Mouse (Mus musculus) embryonic fibroblast, embryonic 13.5 days (primary cell): ENCODE results near the gene Hif3a. TPM values are rescaled to one million over a fixed set of nuclear protein-coding genes. Genes with fewer than 3 reads are reported as not detected.

Experiments used
- H3K27ac ChIP-seq: 2 replicates; pipeline ENCODE4 v1.5.1; 2012; ENCODE audit warnings: low read length, control low read depth, inconsistent platforms; ENCODE audit not compliant: insufficient read depth
- H3K4me1 ChIP-seq: 2 replicates; pipeline ENCODE4 v1.6.1; 2011; ENCODE audit warnings: low read length; ENCODE audit not compliant: control insufficient read depth, insufficient read depth
- H3K4me3 ChIP-seq: 2 replicates; pipeline ENCODE4 v1.5.1; 2011; ENCODE audit warnings: mild to moderate bottlenecking, control low read depth, low read length; ENCODE audit not compliant: insufficient read depth
- CTCF ChIP-seq: IDR thresholded peaks from 2 replicates; pipeline ENCODE4 v1.5.1; 2011; ENCODE audit warnings: mild to moderate bottlenecking, control low read depth, low read length, moderate library complexity, borderline replicate concordance; ENCODE audit not compliant: insufficient read depth
- POLR2A ChIP-seq: IDR thresholded peaks from 2 replicates; pipeline ENCODE4 v1.6.1; 2011; ENCODE audit warnings: low read depth, mild to moderate bottlenecking, control low read depth, low read length, moderate library complexity
- polyA plus RNA-seq: library from polyadenylated mRNA; stranded (reverse); fragments of >200 nt; gene quantifications from 2 replicates; pipeline ENCODE4 v1.2.4, GENCODE M21; 2011; ENCODE audit warnings: low read depth; ENCODE audit not compliant: missing spikeins, insufficient read length

The Hif3a gene
- polyA plus RNA-seq, 1 experiment: 0.16 TPM

GRCm38 (mm10) chr7:17024814-17025504 lies 37.3 kb downstream of the Hif3a start:
- Histone ChIP-seq H3K27ac (no peak overlapping the region), H3K4me1 (no peaks in the 10 kb centered on the region), H3K4me3 (no peak overlapping the region)
- TF ChIP-seq CTCF (no peak), POLR2A (no peak)

- H3K27ac ChIP-seq: no peak overlapping the region
- H3K4me3 ChIP-seq: no peak overlapping the region
- H3K4me1 ChIP-seq: no peaks in the 10 kb centered on the region
- TF ChIP-seq CTCF (no peak), POLR2A (no peak)
Measured at GRCm38 (mm10) chr7:17024141-17024540, 38.1 kb downstream of the Hif3a start.

- Histone ChIP-seq H3K27ac (no peak overlapping the region), H3K4me3 (no peak overlapping the region), H3K4me1 (no peaks in the 10 kb centered on the region)
- TF ChIP-seq CTCF: no peak
- TF ChIP-seq POLR2A: no peak
Measured at GRCm38 (mm10) chr7:17023701-17024100, 38.5 kb downstream of the Hif3a start.

- TF ChIP-seq CTCF (no peak), POLR2A (no peak)
- H3K4me3 ChIP-seq: no peak overlapping the region
- peaks cover 6% of the 10 kb centered on the region; the same call in 1 of the 2 replicates for H3K4me1 ChIP-seq
- H3K27ac ChIP-seq: no peak overlapping the region
Measured at GRCm38 (mm10) chr7:17022176-17022575, 40.1 kb downstream of the Hif3a start.

- Histone ChIP-seq H3K4me1 (peaks cover 6% of the 10 kb centered on the region; the same call in 1 of the 2 replicates), H3K27ac (no peak overlapping the region), H3K4me3 (no peak overlapping the region)
- TF ChIP-seq POLR2A (no peak), CTCF (no peak)
Measured at GRCm38 (mm10) chr7:17019426-17020166, 42.6 kb downstream of the Hif3a start.

- TF ChIP-seq POLR2A (no peak), CTCF (no peak)
- Histone ChIP-seq H3K4me1 (peaks cover 6% of the 10 kb centered on the region; the same call in 1 of the 2 replicates), H3K4me3 (no peak overlapping the region), H3K27ac (no peak overlapping the region)
Measured at GRCm38 (mm10) chr7:17017921-17018320, 44.3 kb downstream of the Hif3a start.

- peak overlapping the region; percentile 18; the same call in 1 of the 2 replicates for H3K27ac ChIP-seq
- TF ChIP-seq POLR2A (no peak), CTCF (no peak)
- no peak overlapping the region for H3K4me3 ChIP-seq
- H3K4me1 ChIP-seq: peaks cover 6% of the 10 kb centered on the region; the same call in 1 of the 2 replicates
Measured at GRCm38 (mm10) chr7:17017036-17017435, 45.2 kb downstream of the Hif3a start.

- TF ChIP-seq CTCF (no peak), POLR2A (no peak)
- Histone ChIP-seq H3K4me3 (no peak overlapping the region), H3K27ac (no peak overlapping the region), H3K4me1 (peaks cover 6% of the 10 kb centered on the region; the same call in 1 of the 2 replicates)
Measured at GRCm38 (mm10) chr7:17015381-17015780, 46.8 kb downstream of the Hif3a start.

- Histone ChIP-seq H3K27ac (no peak overlapping the region), H3K4me3 (no peak overlapping the region), H3K4me1 (no peaks in the 10 kb centered on the region)
- TF ChIP-seq CTCF (no peak), POLR2A (no peak)
Measured at GRCm38 (mm10) chr7:17011909-17012590, 50.2 kb downstream of the Hif3a start.

- no peak for TF ChIP-seq POLR2A
- no peak for TF ChIP-seq CTCF
- Histone ChIP-seq H3K4me3 (no peak overlapping the region), H3K27ac (no peak overlapping the region), H3K4me1 (no peaks in the 10 kb centered on the region)
Measured at GRCm38 (mm10) chr7:17010010-17010347, 52.2 kb downstream of the Hif3a start.
